Mouse (Mus musculus): ENCODE data around the gene Rnpc3.
"Not testable (repeated sequence)": the region's sequence is repeated elsewhere in the genome, so short reads cannot be mapped to it uniquely, and the experiment has no call there.

Gene Rnpc3

DNA sequence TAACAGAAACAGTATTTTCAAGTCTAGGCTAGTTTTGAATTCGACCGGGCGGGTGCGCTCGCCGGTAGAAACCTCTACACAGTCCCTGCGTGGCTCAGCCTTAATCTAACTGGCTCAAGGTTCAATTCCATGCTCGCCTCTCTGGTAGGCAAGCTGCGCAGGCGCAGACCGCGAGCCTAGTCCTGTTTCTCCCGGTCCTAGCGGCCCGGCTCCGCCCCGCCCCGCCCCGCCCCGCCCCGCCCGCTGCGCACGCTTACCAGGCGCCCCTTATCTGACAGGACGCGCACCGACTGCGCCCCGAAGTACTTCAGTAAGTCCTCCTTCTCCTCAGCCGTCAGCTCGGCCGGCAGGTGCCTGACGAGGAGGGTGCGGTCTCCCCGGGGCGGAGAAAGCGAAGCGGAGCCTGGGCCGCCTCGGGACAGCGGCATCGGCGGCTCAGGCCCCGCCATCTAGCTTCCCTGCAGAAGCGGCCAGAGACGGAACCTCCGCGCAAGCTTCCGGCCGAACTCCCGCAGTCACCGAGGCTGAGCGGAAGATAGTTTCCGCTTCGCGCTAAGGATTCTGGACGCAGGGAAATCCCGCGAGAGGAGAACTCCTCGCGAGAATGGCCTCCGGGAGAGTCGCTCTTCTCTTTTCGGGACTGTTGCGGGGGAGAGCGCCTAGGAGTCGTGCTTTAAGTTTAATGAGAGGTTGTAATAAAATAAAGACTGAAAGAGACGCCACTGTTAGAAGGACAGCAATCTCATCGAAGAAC, at the start of gene Rnpc3:
Gene Rnpc3 (minus strand): TSS at position 544 of the 754 bp plus-strand sequence.
- DNase-seq (ENCODE audit: low spot score in 2 of 2) = peak; percentile 95

GRCm38 (mm10) chr3:113656940-113657339, 27.0 kb upstream of the Rnpc3 start:
- DNase-seq (ENCODE audit: low spot score in 2 of 2) = no peak

DNA sequence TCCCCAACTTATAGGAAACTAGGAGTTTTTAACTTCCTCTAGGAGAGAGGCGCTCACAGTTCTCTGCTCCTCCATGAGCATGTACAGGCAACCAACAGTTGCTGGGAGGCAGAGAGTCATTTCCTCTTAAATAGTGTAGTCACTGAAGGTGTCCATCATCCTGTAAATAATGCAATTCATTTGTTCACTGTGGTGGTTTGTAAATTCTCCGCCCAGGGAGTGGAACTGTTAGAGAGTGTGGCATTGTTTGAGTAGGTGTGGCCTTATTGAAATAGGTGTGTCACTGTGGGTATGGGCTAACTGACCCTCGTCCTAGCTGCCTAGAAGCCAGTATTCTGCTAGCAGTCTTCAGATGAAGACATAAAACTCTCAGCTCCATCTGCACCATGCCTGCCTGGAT, 24.4 kb upstream of the Rnpc3 start:
- no peak for DNase-seq (ENCODE audit: low spot score in 2 of 2)

GRCm38 (mm10) chr3:113651386-113651785, 21.4 kb upstream of the Rnpc3 start:
- not testable (repeated sequence) for DNase-seq (ENCODE audit: low spot score in 2 of 2)

DNA sequence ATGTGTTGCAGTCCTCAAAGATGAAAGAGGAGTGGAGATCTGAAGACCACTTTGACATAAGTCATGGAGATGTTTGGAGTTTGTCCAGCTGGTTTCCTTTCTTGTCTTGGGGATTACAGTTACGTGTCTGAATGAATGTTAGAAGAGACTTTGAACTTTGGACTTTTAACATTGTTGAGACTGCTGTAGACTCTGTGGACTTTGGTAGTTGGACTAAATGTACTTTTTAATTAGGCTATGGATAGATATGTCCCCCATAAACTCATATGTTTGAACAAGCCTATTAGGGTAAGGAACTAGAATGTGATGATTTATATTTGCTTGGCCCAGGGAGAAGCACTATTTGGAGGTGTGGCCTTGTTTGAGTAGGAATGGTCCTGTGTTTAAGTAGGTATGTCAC, 9.6 kb upstream of the Rnpc3 start:
- DNase-seq (ENCODE audit: low spot score in 2 of 2) = no peak

GRCm38 (mm10) chr3:113634220-113634619, 4.3 kb upstream of the Rnpc3 start:
- DNase-seq (ENCODE audit: low spot score in 2 of 2) = no peak

GRCm38 (mm10) chr3:113631611-113632010, 1.7 kb upstream of the Rnpc3 start:
- no peak for DNase-seq (ENCODE audit: low spot score in 2 of 2)

GRCm38 (mm10) chr3:113630564-113630963, 615 bp upstream of the Rnpc3 start:
- no peak for DNase-seq (ENCODE audit: low spot score in 2 of 2)

DNA sequence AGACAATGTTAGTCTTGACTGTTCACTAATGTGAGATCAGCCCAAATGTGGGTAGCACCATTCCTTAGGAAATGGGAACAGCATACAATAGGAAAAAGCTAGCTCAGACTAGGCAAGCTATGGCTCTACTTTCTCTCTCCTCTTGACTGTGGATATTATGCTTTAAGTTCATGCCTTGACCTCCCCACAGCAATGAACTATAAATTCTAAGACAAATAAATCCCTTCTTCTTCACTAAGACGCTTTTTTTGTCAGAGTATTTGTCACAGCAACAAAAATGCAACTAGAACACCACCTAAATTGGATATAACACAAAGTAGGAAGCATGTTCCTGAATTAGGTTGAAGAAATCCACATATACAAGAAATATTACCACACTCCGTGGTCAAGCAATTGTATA, 23.4 kb downstream of the Rnpc3 start, which contains the start of gene Amy1:
Gene Amy1 (minus strand): TSS at position 101 of the 400 bp plus-strand sequence.
- DNase-seq (ENCODE audit: low spot score in 2 of 2) = no peak

- DNase-seq (ENCODE audit: low spot score in 2 of 2) = no peak
Observed at GRCm38 (mm10) chr3:113590844-113591243, 39.1 kb downstream of the Rnpc3 start.

GRCm38 (mm10) chr3:113574578-113574977, 55.4 kb downstream of the Rnpc3 start:
- no peak for DNase-seq (ENCODE audit: low spot score in 2 of 2)

GRCm38 (mm10) chr3:113574138-113574537, 55.8 kb downstream of the Rnpc3 start:
- no peak for DNase-seq (ENCODE audit: low spot score in 2 of 2)

DNA sequence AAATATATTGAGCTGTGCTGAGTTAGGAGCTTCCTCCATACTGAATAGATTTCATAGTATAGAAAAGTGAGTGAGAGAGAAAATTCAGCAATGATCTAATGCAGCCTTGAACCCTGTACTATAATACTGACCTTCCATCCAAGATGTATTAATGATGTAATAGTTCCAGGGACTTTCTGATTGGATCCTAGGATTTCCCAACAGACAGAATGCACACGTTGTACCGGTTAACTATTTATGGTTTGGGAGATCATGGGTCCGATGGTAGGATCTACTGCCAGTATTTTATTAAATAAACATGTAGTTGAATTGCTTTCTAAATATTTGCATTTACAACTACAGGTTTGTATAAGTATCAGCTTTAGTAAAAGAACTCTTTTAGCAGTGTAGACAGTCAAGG, 57.8 kb downstream of the Rnpc3 start:
- DNase-seq (ENCODE audit: low spot score in 2 of 2) = no peak
